Mouse (Mus musculus) cerebellum, adult 9-11 months (tissue): ENCODE results near the gene Bloc1s6.

ENCODE experiments used
- DNase-seq: peaks from one replicate; pipeline ENCODE4 v3.0.0; 2022

The Bloc1s6 gene

DNA sequence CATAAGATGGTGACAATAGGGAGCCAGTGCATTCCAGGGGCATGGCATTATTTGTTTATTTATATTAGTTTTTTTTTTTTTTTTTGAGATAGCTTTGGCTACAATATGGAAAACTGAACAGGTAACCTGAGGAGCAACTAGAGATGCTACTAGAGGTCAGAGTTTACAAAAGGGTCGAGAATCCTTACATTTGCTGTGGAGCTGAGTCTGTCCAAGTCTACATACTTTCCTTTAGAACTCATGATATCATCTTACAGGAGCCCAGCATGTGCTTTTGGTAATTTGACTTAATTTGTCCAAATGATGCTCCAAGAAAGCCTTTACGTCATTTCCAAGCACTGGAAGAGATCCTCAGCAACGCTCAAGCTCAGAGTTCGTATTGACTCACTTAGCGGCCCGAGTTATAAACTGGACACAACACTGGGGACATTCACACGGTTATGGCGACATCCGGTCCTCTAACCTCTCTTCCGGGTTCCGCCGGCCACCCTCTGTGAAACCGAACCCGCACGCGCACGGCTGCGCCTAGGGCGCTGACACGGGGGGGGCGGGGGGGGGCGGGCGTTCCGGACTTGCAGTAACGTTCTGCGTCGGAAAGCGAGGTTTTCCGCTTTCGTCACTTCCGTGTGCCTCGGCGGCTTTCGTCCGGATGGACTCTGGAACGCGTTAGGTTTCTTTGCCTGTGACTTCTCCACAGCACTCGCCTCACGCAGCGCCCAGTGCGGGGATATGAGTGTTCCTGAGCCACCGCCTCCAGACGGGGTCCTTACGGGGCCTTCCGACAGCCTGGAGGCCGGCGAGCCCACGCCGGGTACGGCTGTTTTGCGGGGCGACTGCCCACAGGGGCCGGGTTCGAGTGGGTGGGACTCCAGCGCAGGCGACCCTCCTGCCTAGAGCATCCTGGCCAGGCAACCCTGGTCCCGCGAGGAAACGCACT is at the start of gene Bloc1s6:
Gene Bloc1s6, plus strand, starts transcription at position 610 of the 937 bp plus-strand sequence.
- DNase-seq, result peak; percentile 93

- no peak for DNase-seq
Measured at GRCm38 (mm10) chr2:122697526-122697925, 40.8 kb upstream of the Bloc1s6 start.

DNA sequence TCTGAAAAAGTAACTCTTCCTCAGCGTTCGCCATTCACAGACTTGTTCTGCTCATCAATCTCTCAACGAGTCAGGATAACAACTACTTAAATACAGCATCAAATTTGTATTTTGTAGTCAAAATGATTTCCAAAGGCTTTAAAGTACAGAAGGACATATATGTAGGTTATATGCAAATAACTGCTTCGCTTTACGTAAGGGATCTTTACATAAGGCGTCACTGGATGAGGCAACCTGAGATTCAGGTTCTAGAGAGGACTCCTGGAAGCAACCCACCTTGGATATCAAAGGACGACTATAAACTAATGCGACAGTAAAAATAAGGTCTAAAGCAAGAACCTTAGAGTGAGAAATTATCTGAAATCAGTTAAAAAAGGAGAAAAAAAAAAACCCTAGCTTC is 37.3 kb upstream of the Bloc1s6 start:
- no peak for DNase-seq

GRCm38 (mm10) chr2:122701871-122702180 is 36.5 kb upstream of the Bloc1s6 start:
- no peak for DNase-seq

DNA sequence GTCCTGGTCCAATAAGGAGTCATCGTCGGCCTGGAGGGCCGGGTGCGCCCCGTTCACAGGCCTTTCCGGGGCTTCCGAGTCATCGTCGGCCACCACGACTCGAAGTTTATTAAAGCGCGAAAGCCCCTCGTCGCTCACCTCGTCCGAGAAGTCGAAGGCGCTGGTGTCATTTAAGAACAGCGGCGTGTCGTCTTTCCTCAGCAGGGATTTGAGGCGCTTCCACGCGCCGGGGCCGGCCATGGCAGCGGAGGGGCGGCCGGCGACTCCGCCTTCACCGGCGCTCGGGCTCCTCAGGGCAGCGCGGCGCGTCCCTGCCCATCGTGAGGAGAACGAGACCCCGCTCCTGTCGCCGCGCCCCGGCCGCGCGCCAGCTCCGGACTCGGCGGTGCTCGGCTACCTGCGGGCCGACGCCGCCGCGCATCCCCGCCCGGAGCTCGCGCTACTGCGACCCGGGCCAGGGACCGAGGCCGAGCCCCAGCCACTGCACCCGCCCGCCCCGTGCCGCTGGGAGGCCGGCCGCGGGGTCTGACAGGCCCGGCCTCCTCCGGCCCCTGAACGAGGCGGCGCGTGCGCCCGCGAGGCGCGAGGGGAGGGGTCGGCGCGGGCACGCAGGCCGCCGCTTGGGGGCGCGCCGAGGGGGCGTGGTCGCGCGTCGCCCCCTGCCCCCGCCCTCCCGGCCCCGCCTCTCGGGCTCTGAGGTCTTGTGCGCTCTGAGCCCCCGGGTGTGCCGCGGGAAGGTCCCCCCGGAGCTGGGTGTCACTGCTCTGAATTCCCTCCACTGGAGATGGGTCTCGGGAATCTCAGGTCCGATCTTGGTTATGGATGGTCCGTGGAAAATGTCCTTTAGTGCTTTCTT is 35.9 kb upstream of the Bloc1s6 start, which contains the start of gene Slc30a4:
Gene Slc30a4, minus strand, starts transcription at position 483 of the 856 bp plus-strand sequence.
- DNase-seq, result peak; percentile 85

- no peak for DNase-seq
Measured at GRCm38 (mm10) chr2:122704572-122704971, 33.7 kb upstream of the Bloc1s6 start.

DNA sequence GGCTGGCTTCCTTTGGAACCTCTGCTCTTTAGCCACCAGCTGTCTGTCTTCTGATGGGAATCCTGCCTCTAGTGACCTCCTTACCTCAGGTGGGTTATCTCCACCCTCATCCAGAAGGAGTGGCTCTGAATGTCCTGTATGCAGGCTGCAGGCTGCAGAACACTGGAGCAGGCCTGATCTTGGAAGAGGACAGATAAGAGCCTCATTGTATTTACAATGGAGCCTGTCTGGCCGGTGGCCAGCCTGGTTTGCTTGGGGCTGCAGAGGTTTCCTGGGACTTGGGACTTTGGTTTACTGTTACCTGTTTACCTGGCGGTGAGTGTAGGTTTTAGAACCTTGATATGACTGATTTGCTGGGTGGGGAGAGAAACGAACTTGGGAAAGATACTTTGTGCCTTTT is 30.2 kb upstream of the Bloc1s6 start:
- DNase-seq, result no peak

DNA sequence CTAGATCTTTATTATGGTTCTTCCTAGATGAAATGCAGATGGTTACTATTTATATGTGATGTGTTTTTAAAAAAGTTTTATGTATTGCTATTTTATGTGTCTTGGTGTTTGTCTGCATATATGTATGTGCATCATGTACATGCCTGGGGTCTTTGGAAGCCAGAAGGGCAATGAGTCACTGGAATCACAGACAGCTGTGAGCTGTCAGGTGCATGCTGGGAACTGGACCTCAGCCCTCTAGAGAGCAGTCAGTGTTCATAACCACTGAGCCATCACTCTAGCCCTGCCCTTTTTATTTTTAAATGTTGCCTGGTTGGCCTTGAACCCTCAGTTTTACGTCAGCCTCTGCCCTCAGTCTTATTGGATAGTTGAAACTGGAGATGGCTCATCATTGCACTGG is 29.1 kb upstream of the Bloc1s6 start:
- DNase-seq, result no peak

DNA sequence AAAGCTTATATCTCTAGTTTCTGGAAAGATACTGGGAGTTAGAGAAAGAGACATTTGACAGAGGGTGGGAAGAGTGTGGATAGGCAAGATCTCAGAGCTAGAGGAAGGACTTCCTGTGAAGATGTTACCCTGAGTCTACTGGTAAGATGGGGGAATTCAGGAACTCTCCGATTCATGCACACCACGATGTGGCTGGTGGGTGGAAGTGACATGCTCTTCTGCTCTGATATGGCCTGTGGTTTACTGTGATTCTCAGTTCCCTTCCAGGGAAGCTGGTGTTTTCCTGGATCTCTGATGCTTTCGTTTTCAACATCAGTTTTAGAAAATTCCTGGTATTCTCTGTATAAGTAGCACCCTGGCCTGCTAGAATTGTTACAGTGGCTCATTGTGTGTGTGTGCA is 26.4 kb upstream of the Bloc1s6 start:
- DNase-seq, result no peak

- DNase-seq, result no peak
Measured at GRCm38 (mm10) chr2:122712848-122713247, 25.5 kb upstream of the Bloc1s6 start.

DNA sequence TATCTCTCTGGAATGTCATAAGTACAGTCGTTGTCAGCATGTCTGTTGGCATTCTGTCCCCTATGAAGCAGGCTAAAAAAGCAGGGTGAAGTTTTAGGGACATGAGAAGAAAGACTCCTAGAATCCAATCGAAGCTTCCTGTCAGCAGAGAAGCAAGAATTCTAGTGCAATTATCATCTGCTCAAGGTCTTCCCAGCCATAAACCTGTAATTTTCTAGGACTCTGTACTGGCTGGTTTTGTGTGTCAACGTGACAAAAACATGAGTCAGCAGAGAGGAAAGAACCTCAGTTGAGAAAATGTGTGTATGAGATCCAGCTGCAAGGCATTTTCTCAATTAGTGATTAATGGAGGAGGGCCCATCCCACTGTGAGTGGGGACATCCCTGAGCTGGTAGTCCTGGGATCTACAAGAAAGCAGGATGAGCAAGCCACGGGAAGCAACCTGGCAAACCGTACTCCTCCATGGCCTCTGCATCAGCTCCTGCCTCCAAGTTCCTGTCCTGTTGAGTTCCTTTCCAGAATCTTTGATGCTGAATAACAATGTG is 23.1 kb upstream of the Bloc1s6 start:
- no peak for DNase-seq

- DNase-seq, result no peak
Measured at GRCm38 (mm10) chr2:122716301-122716842, 21.9 kb upstream of the Bloc1s6 start.

- no peak for DNase-seq
Measured at GRCm38 (mm10) chr2:122719232-122719631, 19.1 kb upstream of the Bloc1s6 start.

- DNase-seq, result no peak
Measured at GRCm38 (mm10) chr2:122720564-122720963, 17.7 kb upstream of the Bloc1s6 start.

GRCm38 (mm10) chr2:122725604-122726003 is 12.7 kb upstream of the Bloc1s6 start:
- DNase-seq, result no peak

DNA sequence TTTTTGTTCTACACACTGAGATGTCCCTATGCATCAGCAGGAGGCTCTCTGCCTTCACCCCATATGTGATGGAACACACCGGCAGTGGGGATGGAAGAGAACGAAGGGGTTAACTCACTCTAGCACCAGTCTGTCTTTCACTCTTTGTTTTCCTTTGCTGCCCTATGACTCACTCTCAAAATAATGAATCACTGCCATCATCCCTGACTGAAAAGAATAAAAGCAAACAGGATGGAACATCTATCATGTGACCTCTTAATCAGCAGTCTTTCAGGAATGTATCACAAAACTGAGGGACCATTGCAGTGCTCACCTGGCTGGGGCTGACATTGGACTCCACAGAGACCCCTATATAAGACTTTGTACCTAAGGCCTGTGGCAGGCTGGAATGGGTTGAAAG is 6.8 kb upstream of the Bloc1s6 start:
- no peak for DNase-seq

- no peak for DNase-seq
Measured at GRCm38 (mm10) chr2:122739023-122739422, 720 bp downstream of the Bloc1s6 start.

- no peak for DNase-seq
Measured at GRCm38 (mm10) chr2:122746461-122746860, 8.2 kb downstream of the Bloc1s6 start.

DNA sequence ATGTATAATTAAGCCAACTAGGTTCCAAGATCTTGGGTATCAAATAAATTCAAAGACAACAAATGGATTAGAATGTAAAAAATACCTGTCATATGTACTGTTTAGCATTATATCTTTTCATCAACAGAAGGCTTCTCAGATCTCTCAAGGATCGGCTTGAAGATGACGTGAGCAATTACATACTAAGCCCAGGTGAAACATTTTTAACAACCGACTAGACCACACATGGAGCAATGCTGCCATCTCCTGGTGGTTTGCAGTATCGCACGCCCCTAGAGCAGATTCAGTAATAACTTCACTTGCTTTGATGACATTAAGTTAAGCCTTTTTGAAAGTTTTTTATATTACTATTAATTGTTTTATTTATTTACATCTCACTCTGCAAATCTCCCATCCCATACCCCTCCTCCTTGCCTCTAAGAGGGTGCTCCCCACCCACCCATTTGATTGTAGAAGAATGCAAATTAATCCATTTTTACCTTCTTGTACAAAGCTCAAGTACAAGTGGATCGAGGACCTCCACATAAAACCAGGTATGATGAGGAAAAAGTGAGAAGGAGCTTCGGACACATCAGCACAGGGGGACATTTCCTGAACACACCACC is 15.5 kb downstream of the Bloc1s6 start:
- peak; percentile 63 for DNase-seq

GRCm38 (mm10) chr2:122759791-122760190 is 21.5 kb downstream of the Bloc1s6 start:
- peak; percentile 88 for DNase-seq

DNA sequence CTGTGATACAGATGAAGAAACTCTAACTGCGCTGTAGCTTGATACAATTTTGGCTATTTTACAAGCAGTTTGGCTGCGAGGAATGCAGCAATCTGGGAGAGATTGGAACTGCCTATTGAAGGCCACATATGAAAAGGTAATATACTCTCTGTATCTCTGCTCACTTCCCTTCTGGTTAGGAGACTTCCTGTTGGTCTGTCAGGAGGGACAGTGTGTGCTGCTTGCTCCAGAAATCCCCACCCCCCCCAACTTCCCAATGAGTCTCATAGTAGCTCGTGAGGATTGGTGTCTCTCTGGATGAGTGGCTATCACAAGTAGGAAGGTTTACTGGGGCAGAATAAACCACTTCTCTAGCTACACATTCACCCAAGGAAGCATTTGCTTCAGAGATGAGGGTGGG is 24.7 kb downstream of the Bloc1s6 start:
- DNase-seq, result no peak

- no peak for DNase-seq
Measured at GRCm38 (mm10) chr2:122764526-122764925, 26.2 kb downstream of the Bloc1s6 start.
